Mouse (Mus musculus) layer of hippocampus, adult 8-10 months (tissue): ENCODE data around the gene Gm14440. TPM values are rescaled to one million over a fixed set of nuclear protein-coding genes. Genes with fewer than 3 reads are reported as not detected.
"Not testable (repeated sequence)": the region's sequence is repeated elsewhere in the genome, so short reads cannot be mapped to it uniquely, and the experiment has no call there.

Source experiments
- DNase-seq, 2 experiments: peaks; one replicate each; pipeline ENCODE4 v3.0.0; 2022; ENCODE audit warnings: low spot score in 2 of 2
- total RNA-seq, 4 experiments: library from RNA; stranded (reverse); gene quantifications; 2 replicates each; pipeline ENCODE4 v1.2.4; 2022

Gene Gm14440
- 10 to 100 TPM in 1 of 4 experiments, not detected in 3; 16.9 TPM for total RNA-seq

DNA sequence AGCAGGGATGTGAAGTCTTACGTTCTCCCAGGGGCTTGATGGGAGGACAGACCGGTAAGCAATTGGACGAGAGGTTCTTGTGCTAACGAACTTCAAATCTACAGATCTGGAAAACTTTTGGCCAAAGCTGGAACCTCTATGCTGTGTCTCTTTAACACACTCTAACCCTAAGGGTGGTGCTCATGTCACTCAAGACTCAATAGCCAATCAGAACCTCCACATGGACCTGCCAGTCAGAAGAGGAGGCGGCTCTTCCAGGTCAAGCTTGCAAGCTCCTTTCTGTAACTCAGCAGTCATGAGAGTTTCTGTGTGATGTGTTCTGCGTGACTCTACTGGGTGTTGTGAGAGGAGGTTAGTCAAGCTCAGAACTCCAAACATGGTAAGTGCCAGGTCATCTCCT is at the start of gene Gm14440:
TSS of gene Gm14440 (plus strand) at position 301 of the 400 bp plus-strand sequence.
- DNase-seq = not testable (repeated sequence)

Other genes starting within 250 kb of the Gm14440 start
- 1 to 10 TPM in 1 of 4 experiments, not detected in 3; 2.5 TPM for gene Gm14393, start 207.3 kb upstream of the Gm14440 start, total RNA-seq
- gene Gm14399, start 133.1 kb upstream of the Gm14440 start, total RNA-seq = 10 to 100 TPM; 22.8 to 28.8 (median 27.4) TPM
- gene Gm14443, start 99.3 kb upstream of the Gm14440 start, total RNA-seq = 1 to 10 TPM; 6.1 to 8.8 (median 8.4) TPM
- 100 to 1,000 TPM in 3 of 4 experiments, 10 to 100 TPM in 1; 96.0 to 126 (median 110) TPM for gene Gm14391, start 68.2 kb upstream of the Gm14440 start, total RNA-seq
- 10 to 100 TPM; 61.9 to 81.5 (median 72.0) TPM for gene Gm4631, start 63.1 kb downstream of the Gm14440 start, total RNA-seq
- 1 to 10 TPM; 3.5 to 7.6 (median 5.6) TPM for gene Zfp968, start 97.3 kb downstream of the Gm14440 start, total RNA-seq
- 10 to 100 TPM in 2 of 4 experiments, 1 to 10 TPM in 2; 7.7 to 13.9 (median 10.8) TPM for gene Gm4724, start 160.7 kb downstream of the Gm14440 start, total RNA-seq
- 1 to 10 TPM; 5.0 to 8.4 (median 5.7) TPM for gene Zfp965, start 194.9 kb downstream of the Gm14440 start, total RNA-seq